Mouse (Mus musculus) small intestine, adult 2 months (tissue): ENCODE results near the gene D6Wsu163e. TPM values are rescaled to one million over a fixed set of nuclear protein-coding genes. Genes with fewer than 3 reads are reported as not detected.
A peak's percentile ranks its signal among the peaks of the same experiment; 100 is the strongest.

ENCODE experiments used
- H3K27ac ChIP-seq: fragments of 200-500 bp; 2 replicates; pipeline ENCODE4 v1.5.1; 2012; ENCODE audit warnings: low read depth, low read length, control low read depth, inconsistent platforms; ENCODE audit not compliant: insufficient read depth
- H3K27me3 ChIP-seq: fragments of 200-500 bp; 2 replicates; pipeline ENCODE4 v1.6.1; 2012; ENCODE audit warnings: mild to moderate bottlenecking, moderate library complexity, low read length, inconsistent platforms; ENCODE audit not compliant: control insufficient read depth, insufficient read depth
- H3K36me3 ChIP-seq: fragments of 200-500 bp; 2 replicates; pipeline ENCODE4 v1.6.1; 2012; ENCODE audit warnings: mild to moderate bottlenecking, low read length, control low read depth, inconsistent platforms; ENCODE audit not compliant: control insufficient read depth, insufficient read depth
- H3K4me1 ChIP-seq: fragments of 200-500 bp; 2 replicates; pipeline ENCODE4 v1.6.1; 2012; ENCODE audit warnings: low read length, inconsistent platforms, mixed read lengths; ENCODE audit not compliant: control insufficient read depth, insufficient read depth, insufficient read length
- H3K4me3 ChIP-seq: fragments of 200-500 bp; 2 replicates; pipeline ENCODE4 v1.5.1; 2012; ENCODE audit warnings: low read depth, mild to moderate bottlenecking, control low read depth, inconsistent platforms, low read length, moderate library complexity
- CTCF ChIP-seq: fragments of 200-500 bp; IDR thresholded peaks from 2 replicates; pipeline ENCODE4 v1.5.1; 2012; ENCODE audit warnings: low read depth, mild to moderate bottlenecking, control low read depth, inconsistent platforms, low read length, moderate library complexity, mixed read lengths; ENCODE audit not compliant: insufficient replicate concordance, insufficient read length; ENCODE audit errors: extremely low read depth
- POLR2A ChIP-seq: fragments of 200-500 bp; IDR thresholded peaks from 2 replicates; pipeline ENCODE4 v1.6.1; 2012; ENCODE audit warnings: low read depth, mild to moderate bottlenecking, control low read depth, inconsistent platforms, low read length, moderate library complexity
- WGBS: fragments of 180-500 bp; shearing (Covaris S2); methylation state at CpG from one replicate; pipeline ENCODE4 v1.1.7; 2018; 5-methylcytosine and 5-hydroxymethylcytosine counted together
- polyA plus RNA-seq: library from polyadenylated mRNA; depleted of rRNA; stranded (reverse); fragments of >200 nt; gene quantifications from 2 replicates; pipeline ENCODE4 v1.2.3, GENCODE M21; 2012; rRNA removed

D6Wsu163e gene
- 0.57 and 1.1 TPM in 2 replicates for polyA plus RNA-seq

GRCm38 (mm10) chr6:126939487-126940171 lies at the start of gene D6Wsu163e, which contains the start of gene Rad51ap1:
TSS of gene D6Wsu163e (plus strand) at chr6:126939962.
TSS of gene Rad51ap1 (minus strand) at chr6:126939587.
- Histone ChIP-seq H3K36me3 (peaks cover 14% of the 10 kb centered on the region), H3K4me3 (peak within 1 kb of the TSS; percentile 78), H3K4me1 (peaks cover 4% of the 10 kb centered on the region), H3K27ac (0 out of 2 replicates have a peak within 1 kb of the TSS, but pooled peaks have one; percentile 9), H3K27me3 (no peaks in the 10 kb centered on the region)
- TF ChIP-seq POLR2A (no peak), CTCF (no peak)
- WGBS: under 1% methylated on average over 33 of the region's 33 CpGs

GRCm38 (mm10) chr6:126907378-126907777 lies 32.4 kb upstream of the D6Wsu163e start:
- H3K4me3 ChIP-seq: no peak overlapping the region
- 86% methylated on average over 4 of the region's 5 CpGs for WGBS
- H3K4me1 ChIP-seq: no peaks in the 10 kb centered on the region
- TF ChIP-seq POLR2A: no peak
- TF ChIP-seq CTCF: no peak
- H3K36me3 ChIP-seq: no peaks in the 10 kb centered on the region
- no peaks in the 10 kb centered on the region for H3K27me3 ChIP-seq
- no peak overlapping the region for H3K27ac ChIP-seq

- TF ChIP-seq POLR2A (no peak), CTCF (no peak)
- Histone ChIP-seq H3K4me3 (no peak overlapping the region), H3K27ac (no peak overlapping the region), H3K36me3 (no peaks in the 10 kb centered on the region), H3K4me1 (no peaks in the 10 kb centered on the region), H3K27me3 (no peaks in the 10 kb centered on the region)
- 74% methylated on average over 3 of the region's 3 CpGs for WGBS
Measured at GRCm38 (mm10) chr6:126907876-126908275, 31.9 kb upstream of the D6Wsu163e start.

GRCm38 (mm10) chr6:126910727-126911126 lies 29.0 kb upstream of the D6Wsu163e start:
- H3K4me1 ChIP-seq: no peaks in the 10 kb centered on the region
- WGBS: 62% methylated on average over 4 of the region's 4 CpGs
- no peaks in the 10 kb centered on the region for H3K27me3 ChIP-seq
- no peak overlapping the region; the same call in 1 of the 2 replicates for H3K27ac ChIP-seq
- no peak overlapping the region for H3K4me3 ChIP-seq
- no peaks in the 10 kb centered on the region for H3K36me3 ChIP-seq
- TF ChIP-seq POLR2A: no peak
- TF ChIP-seq CTCF: no peak

- WGBS: 84% methylated on average over 5 of the region's 5 CpGs
- Histone ChIP-seq H3K4me1 (no peaks in the 10 kb centered on the region), H3K27ac (no peak overlapping the region), H3K27me3 (no peaks in the 10 kb centered on the region), H3K4me3 (no peak overlapping the region), H3K36me3 (no peaks in the 10 kb centered on the region)
- no peak for TF ChIP-seq CTCF
- no peak for TF ChIP-seq POLR2A
Measured at GRCm38 (mm10) chr6:126914928-126915327, 24.8 kb upstream of the D6Wsu163e start.

GRCm38 (mm10) chr6:126921111-126921881 lies 18.5 kb upstream of the D6Wsu163e start, which contains the start of gene Dyrk4:
TSS of gene Dyrk4 (minus strand) at chr6:126921839.
- Histone ChIP-seq H3K4me3 (peak within 1 kb of the TSS; percentile 11), H3K36me3 (peaks cover 10% of the 10 kb centered on the region), H3K27me3 (no peaks in the 10 kb centered on the region), H3K27ac (no peak within 1 kb of the TSS), H3K4me1 (no peaks in the 10 kb centered on the region)
- WGBS: 22% methylated on average over 21 of the region's 21 CpGs
- TF ChIP-seq CTCF (no peak), POLR2A (no peak)

GRCm38 (mm10) chr6:126932896-126933295 lies 6.9 kb upstream of the D6Wsu163e start:
- H3K27ac ChIP-seq: no peak overlapping the region
- 0 out of 2 replicates have a peak, but pooled peaks cover 1% of the 10 kb centered on the region for H3K36me3 ChIP-seq
- no peaks in the 10 kb centered on the region for H3K4me1 ChIP-seq
- H3K27me3 ChIP-seq: no peaks in the 10 kb centered on the region
- TF ChIP-seq CTCF (no peak), POLR2A (no peak)
- 96% methylated on average over 2 of the region's 2 CpGs for WGBS
- no peak overlapping the region for H3K4me3 ChIP-seq
